Mouse (Mus musculus) G1E (cell line): Measurements from ENCODE around the gene Slco4a1.

Experiments
- CTCF ChIP-seq: IDR thresholded peaks from 2 replicates; pipeline ENCODE4 v1.5.1; 2012; ENCODE audit warnings: low read depth, low read length, inconsistent platforms, mixed read lengths
- GATA1 ChIP-seq: IDR thresholded peaks from 2 replicates; pipeline ENCODE4 v1.6.1; 2012; ENCODE audit warnings: borderline replicate concordance, low read length, inconsistent platforms, mixed read lengths
- TAL1 ChIP-seq: conservative IDR thresholded peaks from 2 replicates; pipeline ENCODE4 v1.6.1; 2012; ENCODE audit warnings: low read depth, low read length, inconsistent platforms, mixed read lengths

DNA sequence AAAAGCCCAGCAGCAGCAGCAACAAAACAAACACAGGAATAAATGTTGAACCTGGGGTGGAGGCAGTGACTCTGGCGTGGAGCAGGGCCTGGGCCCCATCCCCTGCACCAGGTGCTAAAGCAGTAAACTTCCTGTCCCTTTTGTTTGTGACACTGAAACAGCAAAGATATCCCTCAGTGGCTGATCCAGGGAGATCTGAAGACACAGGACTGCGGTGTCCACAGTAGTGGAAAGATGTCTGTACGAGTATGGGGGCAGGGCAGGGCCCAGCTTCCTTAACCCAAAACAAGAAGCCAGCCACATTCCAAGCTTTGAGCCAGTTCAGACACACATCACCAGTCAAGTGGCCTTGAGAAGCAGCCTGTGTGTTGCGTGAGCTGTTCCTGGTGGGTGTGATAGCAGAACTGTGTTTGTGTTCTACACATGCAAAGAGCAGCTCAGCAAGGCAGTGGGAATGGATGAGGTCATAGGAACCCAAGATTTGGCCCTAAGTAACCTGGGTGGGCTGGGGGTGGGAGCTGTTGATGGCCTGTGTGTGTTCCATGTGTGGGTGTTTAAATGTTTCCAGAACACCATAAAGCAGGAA, 20.6 kb upstream of the Slco4a1 start:
- TF ChIP-seq CTCF (no peak), TAL1 (no peak), GATA1 (no peak)
